Mouse (Mus musculus): Measurements from ENCODE around the gene Fam189b. TPM values are rescaled to one million over a fixed set of nuclear protein-coding genes. Genes with fewer than 3 reads are reported as not detected.

Fam189b gene
- polyA plus RNA-seq, 1 experiment from 2014 or later: 22.3 TPM

DNA sequence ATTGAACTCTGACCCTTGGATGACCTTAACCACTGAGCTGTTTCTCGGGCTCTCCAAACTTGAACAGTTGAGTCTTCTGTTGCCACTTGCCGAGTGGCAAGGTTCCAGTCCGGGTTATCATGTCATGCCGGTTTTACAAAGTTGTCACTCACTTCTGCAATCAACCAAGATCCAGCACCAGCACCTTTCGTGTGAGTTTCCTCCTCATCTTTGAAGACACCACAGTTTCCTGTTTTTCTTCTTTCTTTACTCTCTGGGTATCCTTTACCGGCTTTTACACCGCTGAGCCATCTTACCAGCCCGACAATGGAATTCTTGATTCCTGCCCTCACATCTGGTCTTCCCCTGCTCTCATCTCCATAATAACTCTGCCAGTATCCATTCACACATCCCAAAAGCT, 7.5 kb downstream of the Fam189b start:
- ATAC-seq (replicated peaks): no peak
- Histone ChIP-seq H3K36me3 (peaks cover 2% of the 10 kb centered on the region; the same call in 1 of the 2 replicates), H3K9ac (replicated peaks) (no peak overlapping the region), H3K4me2 (replicated peaks) (no peak overlapping the region), H3K27ac (replicated peaks) (no peak overlapping the region), H3K4me3 (no peak overlapping the region), H3K27me3 (no peaks in the 10 kb centered on the region; the same call in 1 of the 2 replicates), H3K9me3 (no peaks in the 10 kb centered on the region), H3K4me1 (peaks cover 1% of the 10 kb centered on the region; the same call in 1 of the 2 replicates)
- WGBS: 87% methylated on average over 8 of the region's 8 CpGs

DNA sequence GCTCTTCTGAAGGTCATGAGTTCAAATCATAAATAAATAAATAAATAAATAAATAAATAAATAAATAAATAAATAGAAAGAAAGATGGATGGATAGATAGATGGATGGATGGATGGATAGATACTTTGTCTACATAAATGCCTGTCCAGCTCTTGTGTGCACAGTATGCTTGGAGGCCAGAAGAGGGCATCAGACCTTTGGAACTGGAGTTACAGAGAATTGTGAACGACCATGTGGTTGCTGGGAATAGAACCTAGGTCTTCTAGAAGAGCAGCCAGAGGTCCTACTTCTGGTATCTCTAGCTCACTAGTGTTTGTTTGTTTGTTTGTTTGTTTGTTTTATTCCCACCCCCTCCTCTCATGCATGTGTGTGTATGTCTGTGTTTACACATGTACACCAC, 10.4 kb downstream of the Fam189b start:
- no peak for ATAC-seq (replicated peaks)
- WGBS: 66% methylated on average over 1 of the region's 1 CpGs
- Histone ChIP-seq H3K36me3 (no peaks in the 10 kb centered on the region; the same call in 1 of the 2 replicates), H3K27me3 (no peaks in the 10 kb centered on the region), H3K9me3 (no peaks in the 10 kb centered on the region), H3K9ac (replicated peaks) (no peak overlapping the region), H3K4me2 (replicated peaks) (no peak overlapping the region), H3K4me1 (peaks cover 11% of the 10 kb centered on the region), H3K4me3 (no peak overlapping the region), H3K27ac (replicated peaks) (no peak overlapping the region)

DNA sequence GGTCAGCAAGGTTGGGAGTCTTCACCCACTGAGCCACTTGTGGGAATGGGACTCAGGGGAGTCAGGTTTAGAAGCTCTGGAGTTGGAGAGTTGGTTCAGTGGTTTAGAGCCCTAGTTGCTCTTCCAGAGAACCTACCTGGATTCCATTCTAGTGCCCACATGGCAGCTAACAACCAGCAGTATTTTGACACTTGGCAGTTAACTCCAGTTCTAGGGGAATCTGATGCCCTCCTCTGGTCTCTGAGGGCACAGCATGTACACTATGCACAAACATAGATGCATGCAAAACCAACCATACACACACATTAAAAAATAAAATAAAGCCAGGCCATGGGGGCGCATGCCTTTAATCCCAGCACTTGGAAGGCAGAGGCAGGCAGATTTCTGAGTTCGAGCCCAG, 10.9 kb downstream of the Fam189b start:
- no peaks in the 10 kb centered on the region; the same call in 1 of the 2 replicates for H3K36me3 ChIP-seq
- H3K4me1 ChIP-seq: peaks cover 11% of the 10 kb centered on the region
- no peak overlapping the region for H3K9ac ChIP-seq (replicated peaks)
- H3K4me2 ChIP-seq (replicated peaks): no peak overlapping the region
- no peak overlapping the region for H3K4me3 ChIP-seq
- WGBS: 86% methylated on average over 2 of the region's 2 CpGs
- H3K27me3 ChIP-seq: no peaks in the 10 kb centered on the region
- H3K9me3 ChIP-seq: no peaks in the 10 kb centered on the region
- ATAC-seq (replicated peaks): no peak
- no peak overlapping the region for H3K27ac ChIP-seq (replicated peaks)

DNA sequence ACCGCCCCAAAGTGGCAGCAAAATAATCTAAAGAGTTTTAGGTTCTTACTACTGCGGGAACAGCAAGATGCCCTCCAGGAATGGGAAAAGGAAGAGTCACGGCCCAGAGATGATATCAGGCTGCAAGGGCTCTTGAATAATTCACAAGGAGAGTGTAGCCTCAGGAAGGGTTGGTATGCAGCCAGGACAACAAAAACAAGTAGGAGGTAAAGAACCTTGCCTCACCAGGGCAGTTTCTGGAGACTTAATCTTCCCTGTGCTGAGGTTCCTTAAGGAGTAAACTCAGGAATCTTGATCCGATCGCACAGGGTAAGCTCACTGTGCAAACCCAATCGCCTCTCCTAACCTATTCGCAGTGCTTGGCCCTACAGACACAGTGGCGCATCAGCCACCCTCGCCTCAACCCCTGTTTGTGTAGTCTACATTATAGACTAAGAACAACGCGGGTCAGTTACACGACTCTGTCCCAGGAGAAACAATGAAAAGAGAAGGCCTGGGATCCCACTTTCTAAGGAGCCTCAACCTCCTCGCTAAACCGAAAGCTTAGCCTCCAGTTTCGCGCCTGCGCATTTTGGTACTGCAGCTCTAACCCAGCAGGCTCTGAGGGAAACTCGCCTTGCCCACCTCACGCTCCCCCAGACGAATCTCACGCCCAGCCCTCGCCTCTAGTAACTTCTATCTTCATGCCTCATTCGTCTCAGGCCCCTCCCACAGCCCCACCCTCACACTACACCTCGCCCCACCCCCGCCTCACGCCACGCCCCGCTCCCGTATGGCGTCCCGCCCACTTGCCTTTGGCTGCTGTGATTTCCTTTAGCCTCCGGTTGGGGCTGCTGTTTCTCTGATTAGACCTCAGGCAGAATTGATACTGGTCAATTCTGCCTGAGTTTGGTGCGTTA, 13.3 kb downstream of the Fam189b start:
- WGBS: 7% methylated on average over 33 of the region's 33 CpGs
- ATAC-seq (replicated peaks): peak; percentile 95
- H3K36me3 ChIP-seq: no peaks in the 10 kb centered on the region
- H3K27me3 ChIP-seq: no peaks in the 10 kb centered on the region
- H3K4me1 ChIP-seq: peaks cover 11% of the 10 kb centered on the region
- peak overlapping the region; percentile 59 for H3K4me2 ChIP-seq (replicated peaks)
- peak overlapping the region; percentile 51 for H3K9ac ChIP-seq (replicated peaks)
- H3K27ac ChIP-seq (replicated peaks): peak overlapping the region; percentile 79
- peak overlapping the region; percentile 40 for H3K4me3 ChIP-seq
- H3K9me3 ChIP-seq: no peaks in the 10 kb centered on the region

DNA sequence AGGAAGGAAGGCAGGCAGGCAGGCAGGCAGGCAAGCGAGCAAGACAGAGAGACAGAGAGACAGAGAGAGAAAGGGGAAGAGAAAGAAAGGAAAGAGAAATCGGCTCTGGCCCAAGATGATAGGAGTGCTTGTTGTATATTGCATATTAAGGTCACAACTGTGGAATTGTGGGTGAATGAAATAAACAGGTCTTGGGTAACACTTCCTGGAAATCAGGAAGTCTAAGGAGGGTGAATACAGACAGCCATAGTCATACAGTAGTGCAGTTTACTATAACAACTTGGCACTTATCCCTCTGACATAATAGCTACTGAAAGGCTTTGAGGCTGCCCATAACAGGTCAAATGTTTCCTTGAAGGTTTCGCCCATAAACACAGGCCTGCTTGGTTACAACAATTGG, 16.9 kb downstream of the Fam189b start:
- ATAC-seq (replicated peaks): no peak

DNA sequence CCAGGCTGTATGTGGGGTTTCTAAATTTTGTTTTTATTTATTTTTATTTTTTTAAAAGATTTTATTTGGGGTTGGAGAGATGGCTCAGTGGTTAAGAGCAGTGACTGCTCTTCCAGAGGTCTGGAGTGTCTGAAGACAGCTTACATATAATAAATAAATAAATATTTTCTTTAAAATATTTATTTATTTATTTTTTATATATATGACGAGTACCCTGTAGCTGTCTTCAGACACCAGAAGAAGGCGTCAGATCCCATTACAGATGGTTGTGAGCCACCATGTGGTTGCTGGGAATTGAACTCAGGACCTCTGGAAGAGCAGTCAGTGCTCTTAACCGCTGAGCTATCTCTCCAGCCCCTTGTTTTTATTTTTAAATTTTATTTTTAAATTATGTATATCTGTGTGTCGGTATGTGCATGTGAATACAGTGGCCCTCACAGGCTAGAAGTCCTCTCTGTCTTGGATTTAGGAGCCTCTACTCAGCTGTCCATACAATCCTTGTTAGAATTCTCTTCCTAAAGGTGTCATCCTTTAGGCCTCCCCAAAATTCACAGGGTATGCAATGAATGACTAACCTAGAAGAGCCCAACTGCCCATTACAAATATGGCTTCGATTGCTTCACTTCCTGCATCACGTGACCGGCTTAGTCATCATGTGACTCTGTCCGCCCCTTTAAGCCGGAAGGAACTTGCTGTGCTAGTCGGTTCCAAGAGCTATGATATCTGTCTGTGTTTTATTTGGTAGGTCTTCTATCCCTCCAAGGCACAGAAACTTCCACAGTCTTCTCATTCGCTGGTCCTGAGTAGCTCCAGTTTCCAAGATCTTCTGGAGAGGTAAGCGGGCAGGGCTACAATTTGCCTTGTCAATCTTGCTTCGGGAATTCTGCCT, 19.6 kb downstream of the Fam189b start, which contains the start of gene Gba:
Gba (plus strand) TSS at position 676 of the 889 bp plus-strand sequence.
- Histone ChIP-seq H3K27ac (replicated peaks) (peak within 1 kb of the TSS; percentile 70), H3K9ac (replicated peaks) (peak within 1 kb of the TSS; percentile 59), H3K27me3 (no peaks in the 10 kb centered on the region), H3K4me1 (peaks cover 6% of the 10 kb centered on the region), H3K4me3 (peak within 1 kb of the TSS; percentile 62), H3K4me2 (replicated peaks) (peak within 1 kb of the TSS; percentile 60), H3K36me3 (peaks cover 30% of the 10 kb centered on the region), H3K9me3 (no peaks in the 10 kb centered on the region)
- peak; percentile 89 for ATAC-seq (replicated peaks)
- 26% methylated on average over 13 of the region's 13 CpGs for WGBS

More for the DNA sequence above, 16.9 kb downstream of the Fam189b start:
- Histone ChIP-seq H3K4me3 (no peak overlapping the region), H3K4me2 (replicated peaks) (no peak overlapping the region), H3K9me3 (no peaks in the 10 kb centered on the region), H3K36me3 (0 out of 2 replicates have a peak, but pooled peaks cover 7% of the 10 kb centered on the region), H3K9ac (replicated peaks) (no peak overlapping the region), H3K27ac (replicated peaks) (no peak overlapping the region), H3K27me3 (no peaks in the 10 kb centered on the region), H3K4me1 (peaks cover 17% of the 10 kb centered on the region)
- 89% methylated on average over 3 of the region's 3 CpGs for WGBS

DNA sequence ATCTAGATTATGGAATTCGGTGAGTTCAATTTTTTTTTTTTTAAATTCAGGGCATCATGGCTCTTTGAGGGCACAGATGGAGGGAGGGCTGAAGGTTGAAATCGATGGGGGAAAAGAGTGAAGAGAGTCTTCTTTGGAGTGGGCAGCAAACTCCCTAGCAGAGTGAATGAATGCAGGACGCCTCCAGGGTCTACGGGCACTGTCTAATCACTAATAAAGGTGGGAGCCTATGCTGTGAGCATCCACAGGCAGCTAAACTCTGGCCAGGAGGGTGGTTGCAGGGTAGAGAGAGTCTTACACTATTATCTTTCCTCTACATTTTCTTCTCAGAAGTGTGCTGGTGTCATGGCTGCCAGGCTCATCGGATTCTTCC, 20.2 kb downstream of the Fam189b start:
- H3K36me3 ChIP-seq: peaks cover 35% of the 10 kb centered on the region
- peak; percentile 24; the same call in 1 of the 2 replicates for ATAC-seq (replicated peaks)
- H3K4me3 ChIP-seq: peak overlapping the region; percentile 62
- peaks cover 6% of the 10 kb centered on the region for H3K4me1 ChIP-seq
- WGBS: 44% methylated on average over 5 of the region's 5 CpGs
- no peaks in the 10 kb centered on the region for H3K9me3 ChIP-seq
- H3K9ac ChIP-seq (replicated peaks): peak overlapping the region; percentile 59
- no peaks in the 10 kb centered on the region for H3K27me3 ChIP-seq
- peak overlapping the region; percentile 60 for H3K4me2 ChIP-seq (replicated peaks)
- peak overlapping the region; percentile 70 for H3K27ac ChIP-seq (replicated peaks)

DNA sequence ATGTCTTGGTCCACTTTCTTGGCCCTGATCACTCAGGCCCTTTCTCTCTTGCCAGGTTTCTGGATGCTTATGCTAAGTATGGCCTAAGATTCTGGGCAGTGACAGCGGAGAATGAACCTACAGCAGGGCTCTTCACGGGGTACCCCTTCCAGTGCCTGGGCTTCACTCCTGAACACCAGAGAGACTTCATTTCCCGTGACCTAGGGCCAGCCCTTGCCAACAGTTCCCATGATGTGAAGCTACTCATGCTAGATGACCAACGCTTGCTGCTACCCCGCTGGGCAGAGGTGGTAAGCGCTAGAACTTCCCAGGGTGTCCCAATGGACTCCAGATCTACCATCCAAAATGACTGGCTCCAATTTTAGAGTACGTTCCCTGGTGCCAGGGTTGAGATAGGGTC, 23.1 kb downstream of the Fam189b start:
- Histone ChIP-seq H3K4me3 (no peak overlapping the region), H3K9ac (replicated peaks) (no peak overlapping the region), H3K27ac (replicated peaks) (no peak overlapping the region), H3K4me2 (replicated peaks) (no peak overlapping the region), H3K36me3 (peaks cover 59% of the 10 kb centered on the region), H3K27me3 (no peaks in the 10 kb centered on the region), H3K4me1 (peaks cover 6% of the 10 kb centered on the region), H3K9me3 (no peaks in the 10 kb centered on the region)
- 92% methylated on average over 7 of the region's 7 CpGs for WGBS
- no peak for ATAC-seq (replicated peaks)

DNA sequence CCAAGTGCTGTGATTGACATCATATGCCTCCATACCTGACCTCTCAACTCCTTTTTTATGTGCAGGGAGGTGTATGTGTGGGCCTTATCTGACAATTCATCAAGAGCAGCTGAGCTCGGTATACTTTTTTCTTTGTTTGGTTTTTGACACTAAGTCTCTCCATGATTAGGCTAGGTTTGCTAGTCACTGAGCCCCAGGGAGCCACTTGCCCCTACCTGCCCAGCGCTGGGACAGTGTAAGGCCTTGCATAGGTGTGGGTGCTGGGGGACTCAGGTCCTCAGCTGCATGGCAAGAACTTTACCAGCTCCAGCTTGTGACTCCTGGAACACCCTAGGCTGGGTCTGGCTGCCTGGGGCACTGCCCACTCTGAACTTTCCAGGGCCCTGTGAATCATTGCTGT, 23.8 kb downstream of the Fam189b start:
- Histone ChIP-seq H3K4me3 (no peak overlapping the region), H3K4me1 (peaks cover 6% of the 10 kb centered on the region), H3K9me3 (no peaks in the 10 kb centered on the region), H3K9ac (replicated peaks) (no peak overlapping the region), H3K36me3 (peaks cover 59% of the 10 kb centered on the region), H3K27me3 (no peaks in the 10 kb centered on the region), H3K4me2 (replicated peaks) (no peak overlapping the region), H3K27ac (replicated peaks) (no peak overlapping the region)
- no peak for ATAC-seq (replicated peaks)
- 95% methylated on average over 2 of the region's 2 CpGs for WGBS

DNA sequence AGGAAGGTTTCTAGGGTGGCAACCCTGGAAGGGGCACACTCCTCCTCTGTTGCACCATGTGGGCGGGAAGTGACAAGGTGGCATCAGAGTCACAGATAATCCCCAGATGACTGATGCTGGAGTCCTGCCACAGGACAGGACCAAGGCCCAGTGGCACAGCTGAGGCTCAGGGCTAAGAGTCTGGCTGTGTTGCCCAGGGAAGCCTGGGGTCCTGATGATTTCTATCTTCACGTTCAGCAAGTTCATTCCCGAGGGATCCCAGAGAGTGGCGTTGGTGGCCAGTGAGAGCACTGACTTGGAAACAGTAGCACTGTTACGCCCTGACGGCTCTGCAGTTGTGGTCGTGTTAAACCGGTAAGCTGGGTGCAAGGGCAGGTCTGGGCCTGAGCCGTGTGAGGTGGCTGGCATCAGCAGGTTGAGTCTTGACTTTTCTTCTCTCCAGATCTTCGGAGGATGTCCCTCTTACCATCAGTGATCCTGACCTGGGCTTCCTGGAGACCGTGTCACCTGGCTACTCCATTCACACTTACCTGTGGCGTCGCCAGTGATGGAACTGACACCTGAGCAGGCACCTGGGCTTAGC, 25.2 kb downstream of the Fam189b start:
- H3K4me2 ChIP-seq (replicated peaks): no peak overlapping the region
- H3K4me3 ChIP-seq: no peak overlapping the region
- no peak overlapping the region for H3K9ac ChIP-seq (replicated peaks)
- peaks cover 59% of the 10 kb centered on the region for H3K36me3 ChIP-seq
- H3K27ac ChIP-seq (replicated peaks): no peak overlapping the region
- no peaks in the 10 kb centered on the region for H3K9me3 ChIP-seq
- H3K4me1 ChIP-seq: peaks cover 14% of the 10 kb centered on the region
- WGBS: 91% methylated on average over 13 of the region's 13 CpGs
- H3K27me3 ChIP-seq: no peaks in the 10 kb centered on the region
- ATAC-seq (replicated peaks): no peak

DNA sequence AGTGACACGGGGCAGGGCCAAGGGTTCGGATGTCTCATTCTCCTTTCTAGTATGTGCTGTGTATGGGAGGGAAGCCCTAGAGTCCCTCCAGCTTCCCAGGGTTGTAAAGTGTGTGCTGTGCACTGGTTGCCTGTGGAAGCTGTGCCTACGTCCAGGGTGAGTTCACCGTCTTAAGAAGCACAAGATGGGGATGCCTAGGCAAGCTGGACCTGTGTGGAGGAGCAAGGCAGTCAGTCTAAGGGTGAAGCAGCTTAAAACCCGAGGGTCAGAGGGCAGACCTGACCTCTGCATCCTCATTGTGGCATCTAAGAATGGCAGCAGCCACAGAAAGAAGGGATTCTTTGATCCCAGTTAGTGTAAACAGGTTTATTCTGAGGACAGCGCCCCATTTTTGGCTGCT, 25.8 kb downstream of the Fam189b start:
- Histone ChIP-seq H3K4me2 (replicated peaks) (no peak overlapping the region), H3K4me3 (no peak overlapping the region), H3K9me3 (no peaks in the 10 kb centered on the region), H3K27ac (replicated peaks) (no peak overlapping the region), H3K9ac (replicated peaks) (no peak overlapping the region), H3K4me1 (peaks cover 13% of the 10 kb centered on the region), H3K36me3 (peaks cover 59% of the 10 kb centered on the region), H3K27me3 (no peaks in the 10 kb centered on the region)
- 90% methylated on average over 6 of the region's 6 CpGs for WGBS
- no peak for ATAC-seq (replicated peaks)
